Mouse (Mus musculus) ES-CJ7 (cell line): ENCODE measurements around the gene Rgs12.
A peak's percentile ranks its signal among the peaks of the same experiment; 100 is the strongest.

Experiments used
- DNase-seq: peaks from one replicate; pipeline ENCODE4 v3.0.0; 2011; ENCODE audit warnings: low read depth, low spot score

Rgs12 gene

DNA sequence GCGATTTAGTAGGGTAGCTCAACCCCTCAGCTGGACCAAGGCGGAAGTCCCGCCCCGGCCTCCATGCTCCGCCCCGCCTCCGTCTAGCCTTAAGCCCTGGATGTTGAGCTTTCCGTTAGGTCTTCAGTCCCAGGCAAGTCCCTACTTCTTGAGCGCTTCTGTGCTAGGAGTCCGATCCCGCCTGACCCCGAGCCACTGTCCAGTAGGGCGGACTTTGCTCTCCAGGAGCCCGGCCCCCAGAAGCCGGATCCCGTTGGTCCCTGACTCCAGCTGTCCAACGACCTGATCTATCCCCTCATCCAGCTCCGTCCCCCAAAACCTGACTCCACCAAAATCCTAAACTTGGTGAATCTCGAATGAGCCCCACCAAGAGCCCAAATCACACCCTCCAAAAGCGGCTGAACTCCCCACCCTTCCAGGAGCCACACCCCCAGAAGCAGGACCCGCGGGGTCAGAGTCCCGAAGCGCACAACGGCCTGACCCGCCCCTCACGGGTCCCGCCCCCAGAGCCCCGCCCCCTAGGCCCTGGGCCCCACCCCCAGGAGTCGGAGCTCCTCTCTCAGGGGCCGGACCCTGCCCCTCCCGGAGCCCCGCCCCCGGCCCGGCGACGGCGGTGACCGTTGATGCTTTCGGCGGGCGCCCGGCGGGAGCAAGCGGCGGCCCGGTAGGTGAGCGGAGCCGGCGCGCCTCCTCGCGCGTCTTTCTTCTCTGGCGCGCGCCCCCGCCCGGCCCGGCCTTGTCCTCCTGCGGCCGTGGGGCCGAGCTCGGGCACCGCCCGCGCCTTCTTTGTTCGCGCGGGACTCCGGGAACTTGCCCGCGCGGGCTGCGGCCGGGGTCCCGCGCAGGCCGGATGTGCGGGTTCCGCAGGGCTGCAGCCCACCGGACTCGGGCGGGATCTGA lies at the start of gene Rgs12:
TSS of gene Rgs12 (plus strand) at position 585 of the 900 bp plus-strand sequence.
- DNase-seq: peak; percentile 75

DNA sequence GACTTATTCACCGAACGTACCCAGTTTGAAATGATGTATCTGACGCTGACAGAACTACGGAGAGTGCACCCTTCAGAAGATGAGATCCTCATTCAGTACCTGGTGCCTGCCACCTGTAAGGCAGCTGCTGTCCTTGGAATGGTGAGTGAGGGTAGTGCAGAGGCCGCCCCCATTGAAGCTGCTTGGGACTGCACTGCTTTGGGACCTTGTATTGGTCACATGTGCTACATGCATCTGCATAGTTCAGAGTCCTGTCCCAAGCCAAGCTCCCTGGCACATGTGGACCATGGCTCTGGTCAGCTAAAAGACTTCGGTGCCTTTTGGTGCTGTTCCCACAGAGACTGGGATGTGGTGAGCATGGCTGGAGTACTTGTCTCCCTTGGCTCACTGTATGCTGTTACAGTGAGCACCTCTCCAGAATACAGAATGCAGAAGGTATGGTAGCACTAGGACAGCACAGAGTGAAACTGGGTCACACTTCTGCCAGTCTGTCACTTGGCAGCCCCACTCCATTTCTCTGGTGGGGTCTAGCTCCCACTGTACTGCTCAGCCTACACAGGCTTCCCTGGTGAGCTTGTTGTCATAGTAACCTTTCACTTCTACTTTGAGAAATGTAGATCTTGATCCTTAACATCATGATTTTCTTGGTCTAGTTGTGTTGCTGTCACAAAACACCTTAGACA lies 49.3 kb upstream of the Rgs12 start:
- no peak for DNase-seq

DNA sequence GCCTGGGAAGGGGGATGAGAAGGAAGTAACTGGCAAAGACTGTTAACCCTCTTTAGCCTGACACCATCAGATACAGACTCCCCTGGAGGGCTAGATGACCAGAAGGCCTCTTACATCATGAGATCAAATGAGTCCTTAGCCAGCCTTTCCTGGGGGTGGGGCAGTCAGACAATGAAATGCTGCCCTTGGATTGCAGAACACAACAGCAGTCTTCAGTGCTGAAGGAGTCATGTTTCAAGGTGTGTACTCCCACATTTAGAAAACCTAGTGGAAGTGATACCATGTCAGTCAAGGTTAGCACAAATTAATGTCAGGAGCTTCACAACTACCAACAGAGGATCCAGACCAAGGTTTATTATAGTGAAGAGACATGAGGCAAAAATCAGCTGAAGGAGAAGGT lies 46.9 kb upstream of the Rgs12 start:
- DNase-seq: no peak

DNA sequence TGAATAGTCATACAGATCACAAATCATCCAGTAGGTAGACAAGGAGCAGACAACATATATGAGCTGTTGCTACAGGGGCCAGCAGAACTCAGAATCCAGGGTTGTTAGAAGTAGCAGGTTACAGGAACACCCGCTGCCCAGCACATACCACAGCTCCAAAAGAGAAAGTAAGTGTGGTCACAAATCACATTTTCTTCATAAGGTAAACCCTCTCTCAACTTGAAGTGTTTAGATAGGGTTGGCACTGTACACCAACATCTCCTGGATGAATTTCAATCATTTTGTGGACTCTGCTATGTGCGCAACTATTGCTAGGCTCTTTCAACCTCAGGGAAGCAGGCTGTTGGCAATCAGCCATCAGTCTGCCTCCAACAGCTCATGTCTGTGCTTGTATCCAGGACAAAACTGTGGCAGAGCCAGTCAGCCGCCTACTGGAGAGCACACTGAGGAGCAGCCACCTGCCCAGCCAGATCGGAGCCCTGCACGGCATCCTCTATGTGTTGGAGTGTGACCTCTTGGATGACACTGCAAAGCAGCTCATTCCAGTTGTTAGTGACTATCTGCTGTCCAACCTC lies 46.3 kb upstream of the Rgs12 start:
- DNase-seq: no peak

DNA sequence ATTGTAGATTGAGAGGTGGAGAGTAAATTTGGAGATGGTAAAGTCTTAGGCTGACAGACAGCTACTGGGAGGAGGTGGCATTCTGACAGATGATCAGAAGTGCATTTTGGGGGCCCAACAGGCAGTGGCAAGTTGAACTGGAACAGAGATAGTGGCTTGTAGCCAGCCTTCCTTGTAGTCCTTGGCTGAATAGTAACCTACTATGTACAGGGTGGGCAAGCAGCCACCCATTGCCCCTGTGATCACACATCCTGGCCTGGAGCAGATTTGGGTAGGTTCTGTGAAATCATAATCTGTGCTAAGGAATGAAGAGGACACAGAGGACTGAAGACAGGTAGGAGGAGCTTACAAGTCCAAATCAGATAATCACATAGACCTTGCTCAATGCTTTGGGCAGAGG lies 44.8 kb upstream of the Rgs12 start:
- no peak for DNase-seq

DNA sequence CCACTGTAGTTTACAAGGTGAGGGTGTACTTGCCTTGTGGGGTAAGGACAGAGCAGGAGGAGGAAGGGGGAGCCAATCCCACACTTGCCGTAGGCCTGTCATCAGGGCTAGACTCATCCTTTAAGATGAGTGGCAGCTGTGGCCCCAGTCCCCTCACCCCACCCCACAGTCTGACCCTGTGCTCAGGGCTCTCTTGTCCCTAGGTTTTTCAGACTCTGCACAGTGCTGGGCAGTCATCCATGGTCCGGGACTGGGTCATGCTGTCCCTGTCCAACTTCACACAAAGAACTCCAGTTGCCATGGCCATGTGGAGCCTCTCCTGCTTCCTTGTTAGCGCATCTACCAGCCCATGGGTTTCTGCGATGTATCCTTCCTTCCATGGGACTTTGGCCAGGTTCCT lies 42.0 kb upstream of the Rgs12 start:
- no peak for DNase-seq

DNA sequence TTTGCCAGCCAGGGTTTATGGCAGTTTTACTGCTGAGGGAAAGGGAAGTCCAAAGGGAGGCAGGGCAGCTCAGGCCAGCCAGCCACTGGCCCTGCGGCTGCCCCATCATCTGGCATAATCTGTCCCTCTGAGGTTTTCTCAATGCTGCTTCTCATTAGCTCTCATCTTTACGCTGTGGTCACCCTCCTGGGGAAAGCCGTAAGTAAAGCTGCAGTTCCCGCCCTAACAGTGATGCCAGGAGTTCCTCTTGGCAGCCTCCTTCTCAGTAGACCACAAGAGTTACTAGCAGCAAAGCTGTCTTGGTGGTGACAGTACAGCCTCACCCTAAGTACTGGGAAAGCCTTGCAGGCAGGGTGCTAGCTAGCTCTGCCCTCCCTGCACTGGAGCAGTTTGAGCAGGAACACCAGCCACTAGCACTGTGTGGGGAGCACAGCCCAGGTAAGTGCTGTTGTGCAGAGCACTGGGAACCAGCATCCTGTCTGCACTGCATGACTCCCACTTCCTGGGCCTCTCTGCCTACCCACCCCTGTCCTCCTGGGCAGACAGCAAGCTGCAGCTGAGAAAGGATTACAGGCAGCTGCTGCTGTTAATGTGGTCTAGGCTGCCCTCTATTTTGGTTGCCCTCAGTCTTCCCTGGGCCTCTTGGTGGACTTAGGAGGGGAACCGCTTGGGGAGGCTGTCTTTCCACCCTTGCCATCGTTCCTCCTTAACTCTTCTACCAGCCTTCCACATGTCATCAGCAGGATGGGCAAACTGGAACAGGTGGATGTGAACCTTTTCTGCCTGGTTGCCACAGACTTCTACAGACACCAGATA lies 41.1 kb upstream of the Rgs12 start, which contains the start of gene Msantd1:
TSS of gene Msantd1 (plus strand) at position 103 of the 816 bp plus-strand sequence.
- DNase-seq: no peak

DNA sequence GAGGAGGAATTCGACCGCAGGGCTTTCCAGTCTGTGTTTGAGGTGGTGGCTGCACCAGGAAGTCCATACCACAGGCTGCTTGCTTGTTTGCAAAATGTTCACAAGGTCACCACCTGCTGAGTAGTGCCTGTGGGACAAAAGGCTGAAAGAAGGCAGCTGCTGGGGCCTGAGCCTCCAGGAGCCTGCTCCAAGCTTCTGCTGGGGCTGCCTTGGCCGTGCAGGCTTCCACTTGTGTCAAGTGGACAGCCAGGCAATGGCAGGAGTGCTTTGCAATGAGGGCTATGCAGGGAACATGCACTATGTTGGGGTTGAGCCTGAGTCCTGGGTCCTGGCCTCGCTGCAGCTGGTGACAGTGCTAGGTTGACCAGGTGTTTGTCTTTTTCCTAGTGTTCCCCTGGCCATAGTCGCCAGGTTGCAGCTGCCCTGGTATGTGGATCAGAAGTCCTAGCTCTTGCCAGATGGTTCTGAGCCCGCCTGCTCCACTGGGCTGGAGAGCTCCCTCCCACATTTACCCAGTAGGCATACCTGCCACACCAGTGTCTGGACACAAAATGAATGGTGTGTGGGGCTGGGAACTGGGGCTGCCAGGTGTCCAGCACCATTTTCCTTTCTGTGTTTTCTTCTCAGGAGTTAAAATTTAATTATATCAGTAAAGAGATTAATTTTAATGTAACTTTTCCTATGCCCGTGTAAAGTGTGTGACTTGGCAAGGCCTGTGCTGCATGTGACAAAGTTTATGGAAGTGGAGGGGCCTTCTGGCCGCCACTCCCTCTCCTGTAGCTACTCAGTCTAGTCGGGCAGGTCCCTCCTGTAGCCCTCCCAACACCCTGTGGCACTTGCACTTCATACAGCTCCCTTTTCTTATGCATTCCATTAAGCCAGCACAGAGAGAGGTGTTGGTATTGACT lies 40.3 kb upstream of the Rgs12 start:
- DNase-seq: peak; percentile 25

DNA sequence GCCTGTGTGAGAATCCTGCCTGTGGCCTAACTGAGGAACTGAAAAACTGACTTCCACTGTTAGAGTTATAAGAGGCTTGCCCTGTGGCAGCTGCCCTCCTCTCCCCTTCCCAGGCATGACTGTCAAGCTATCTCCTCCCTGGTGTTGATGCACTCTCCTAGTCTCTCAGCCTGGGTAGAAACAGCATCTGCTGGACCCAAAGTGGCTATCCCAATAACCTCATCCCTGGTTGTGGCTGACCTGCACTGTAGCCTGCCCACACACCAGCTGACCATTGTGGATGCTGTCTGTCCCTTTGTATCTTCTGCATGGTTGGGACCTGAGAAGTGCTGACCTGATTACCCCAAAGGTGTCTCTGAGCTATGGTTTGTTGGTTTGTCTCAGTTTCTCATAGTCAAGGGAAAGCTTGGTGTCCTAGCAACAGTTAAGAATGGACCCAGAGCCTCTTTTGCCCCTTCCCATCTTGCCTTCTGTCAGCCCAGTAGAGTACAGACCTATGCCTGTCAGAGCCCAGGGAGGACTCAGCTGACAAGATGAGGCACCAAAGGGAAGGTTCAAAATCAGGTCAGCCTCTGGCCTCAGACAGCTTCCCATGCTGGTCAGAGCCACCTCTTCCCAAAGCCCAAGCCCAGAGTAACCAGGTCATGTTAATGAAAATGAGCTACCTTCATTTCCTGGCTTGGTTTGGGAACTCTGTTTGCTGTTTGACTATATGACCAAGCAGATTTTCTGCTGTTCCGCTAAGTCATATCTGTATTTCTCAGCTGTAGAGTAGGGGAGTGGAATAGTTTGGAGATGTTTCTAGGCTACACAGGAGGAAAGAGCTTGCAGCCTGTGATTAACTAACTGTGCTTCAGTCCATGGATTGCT lies 39.4 kb upstream of the Rgs12 start:
- DNase-seq: no peak

DNA sequence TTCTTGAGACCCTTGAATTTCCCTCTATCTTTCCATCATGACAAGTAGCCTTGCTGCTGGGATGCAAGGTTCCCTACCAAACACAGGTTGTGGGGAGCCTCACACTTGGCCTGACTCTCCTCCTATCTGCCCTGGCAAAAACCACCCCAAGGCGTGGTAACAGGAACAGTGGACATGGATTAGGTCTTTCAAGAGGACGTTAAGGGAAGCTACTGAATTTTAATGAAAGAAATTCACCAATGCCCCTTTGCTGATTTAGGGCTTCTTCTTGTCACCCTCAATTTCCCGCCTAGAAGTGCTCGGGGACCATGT lies 38.8 kb upstream of the Rgs12 start:
- DNase-seq: no peak

DNA sequence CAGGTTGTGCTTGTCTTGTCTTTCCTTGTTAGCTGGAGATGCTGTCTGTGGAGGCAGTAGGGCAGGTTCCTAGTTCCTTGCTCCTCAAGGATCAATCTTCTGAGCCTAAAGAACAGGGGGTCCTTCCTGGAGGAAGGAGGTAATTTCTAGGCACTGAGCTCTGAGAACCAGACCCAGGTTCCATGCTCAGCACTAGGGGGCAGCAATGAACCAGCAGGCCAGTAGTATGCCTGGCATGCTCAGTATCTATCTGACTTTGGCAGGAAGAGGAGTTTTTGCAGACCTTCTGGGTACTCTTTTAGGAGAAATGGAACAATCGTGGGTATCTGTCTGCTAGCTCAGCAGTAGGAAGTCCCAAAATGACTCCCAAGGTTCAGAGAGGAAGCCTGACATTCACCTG lies 33.4 kb upstream of the Rgs12 start:
- peak; percentile 39 for DNase-seq

DNA sequence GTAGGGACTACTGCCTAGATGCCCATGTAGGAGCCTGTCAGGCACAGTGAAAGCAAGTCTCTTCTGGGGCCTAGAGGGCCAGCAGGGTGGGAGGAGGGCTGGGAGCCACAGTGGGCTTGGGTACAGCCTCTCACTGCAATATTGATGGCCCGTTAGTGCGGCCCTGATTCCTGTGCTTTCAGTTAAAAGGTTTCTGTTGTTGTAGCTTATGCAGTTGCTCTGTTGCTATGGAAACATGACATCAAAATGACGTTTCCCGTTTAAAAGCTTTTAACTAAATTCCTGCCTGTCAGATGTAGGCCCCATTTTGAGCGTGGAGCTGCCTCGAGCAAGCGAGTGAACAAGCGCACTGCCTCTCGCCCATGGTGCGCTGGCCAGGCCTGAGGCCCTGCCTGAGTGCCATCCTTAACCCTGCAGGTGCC lies 32.0 kb upstream of the Rgs12 start:
- DNase-seq: no peak

DNA sequence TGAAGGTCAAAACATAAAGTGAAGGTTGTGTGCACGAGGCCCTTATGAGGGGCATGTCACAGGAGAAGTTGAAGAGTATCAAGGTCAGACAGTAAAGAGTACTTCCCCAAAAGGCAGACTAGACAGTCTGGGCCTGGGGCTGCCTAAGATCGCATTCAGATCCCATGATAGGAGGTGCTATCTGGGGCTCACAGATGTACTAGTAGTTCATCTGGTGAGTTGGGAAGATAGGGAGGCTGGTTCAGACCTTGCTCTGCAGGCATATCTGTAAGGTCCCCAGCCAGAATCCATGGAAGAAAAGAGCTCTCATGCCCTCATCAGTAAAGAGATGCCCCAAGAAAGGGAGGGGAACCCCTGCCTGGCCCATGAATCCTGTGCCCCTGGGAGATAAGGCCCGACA lies 30.5 kb upstream of the Rgs12 start:
- DNase-seq: no peak

DNA sequence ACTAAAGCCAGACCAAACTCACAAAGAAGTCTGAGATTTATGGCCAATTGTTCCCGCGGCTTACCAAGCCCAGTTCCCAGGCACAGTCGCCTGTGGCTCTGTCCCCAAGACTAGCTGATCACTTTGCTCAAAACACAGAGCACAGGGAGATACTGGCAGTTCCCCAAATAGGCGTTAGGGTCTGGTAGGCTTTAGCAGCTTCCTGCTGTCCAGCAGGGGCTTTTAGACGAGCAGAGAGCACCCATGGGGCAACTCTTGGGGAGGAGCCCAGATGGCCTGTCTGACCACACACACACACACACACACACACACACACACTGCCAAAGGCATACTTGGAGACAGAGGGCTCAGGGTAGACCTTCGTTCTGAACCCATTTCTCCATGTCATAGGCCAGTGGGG lies 26.7 kb upstream of the Rgs12 start:
- DNase-seq: no peak

DNA sequence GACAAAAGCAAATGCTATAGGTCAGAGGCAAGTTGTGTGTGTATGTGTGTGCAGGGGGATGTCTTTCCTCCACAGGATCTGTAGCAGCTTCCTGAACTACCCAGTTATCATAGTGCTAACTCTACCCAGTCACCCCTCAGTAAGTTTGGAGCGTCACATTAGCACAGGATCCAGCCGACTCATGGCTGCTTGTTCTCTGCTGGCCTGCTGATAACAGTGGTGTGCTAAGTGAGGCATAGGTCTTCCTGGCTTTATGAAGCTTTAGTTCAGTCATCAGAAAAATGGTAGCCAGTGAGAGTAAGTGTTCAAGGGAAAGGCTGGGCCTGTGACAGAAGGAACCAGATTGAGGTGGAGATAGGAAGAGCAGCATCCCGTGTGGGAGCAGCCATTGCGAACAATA lies 25.3 kb upstream of the Rgs12 start:
- DNase-seq: no peak

DNA sequence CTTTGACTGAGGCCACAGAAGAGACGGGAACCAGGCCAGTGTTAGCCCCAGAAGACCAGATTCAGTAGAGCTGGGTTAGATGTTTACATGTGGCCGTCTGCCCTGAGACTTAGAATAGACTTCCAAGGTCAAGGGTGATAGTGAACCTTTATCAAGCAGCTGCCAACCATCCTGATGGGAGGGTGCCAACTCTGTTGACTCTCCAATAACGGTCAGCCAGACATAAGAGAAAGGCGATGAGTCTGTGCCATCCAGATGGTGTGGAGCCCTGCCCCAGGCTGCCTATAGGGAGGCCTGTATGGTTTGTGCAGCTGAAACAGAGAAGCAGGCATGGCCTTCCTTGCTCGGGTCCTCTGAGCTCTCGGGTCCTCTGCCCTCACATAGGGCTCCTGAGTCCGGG lies 24.7 kb upstream of the Rgs12 start:
- no peak for DNase-seq

DNA sequence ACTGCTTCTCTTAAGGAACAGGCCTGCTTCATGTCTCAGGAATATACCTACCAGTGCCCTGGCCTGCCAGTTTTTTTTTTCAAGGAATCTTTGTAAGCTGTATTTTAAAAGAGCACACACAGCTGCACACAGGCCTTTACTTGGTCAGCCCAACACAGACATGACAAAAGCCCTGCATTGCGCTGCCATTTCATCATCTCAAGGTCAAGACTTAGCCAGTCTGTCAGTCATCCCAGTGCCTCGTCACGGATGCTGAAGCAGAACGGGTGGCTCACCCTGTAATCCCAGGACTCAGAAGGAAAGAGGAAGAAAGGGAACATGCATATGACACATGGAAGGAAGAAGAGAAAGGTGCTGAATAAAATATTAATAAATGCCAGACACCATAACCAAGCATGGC lies 21.6 kb upstream of the Rgs12 start:
- no peak for DNase-seq

DNA sequence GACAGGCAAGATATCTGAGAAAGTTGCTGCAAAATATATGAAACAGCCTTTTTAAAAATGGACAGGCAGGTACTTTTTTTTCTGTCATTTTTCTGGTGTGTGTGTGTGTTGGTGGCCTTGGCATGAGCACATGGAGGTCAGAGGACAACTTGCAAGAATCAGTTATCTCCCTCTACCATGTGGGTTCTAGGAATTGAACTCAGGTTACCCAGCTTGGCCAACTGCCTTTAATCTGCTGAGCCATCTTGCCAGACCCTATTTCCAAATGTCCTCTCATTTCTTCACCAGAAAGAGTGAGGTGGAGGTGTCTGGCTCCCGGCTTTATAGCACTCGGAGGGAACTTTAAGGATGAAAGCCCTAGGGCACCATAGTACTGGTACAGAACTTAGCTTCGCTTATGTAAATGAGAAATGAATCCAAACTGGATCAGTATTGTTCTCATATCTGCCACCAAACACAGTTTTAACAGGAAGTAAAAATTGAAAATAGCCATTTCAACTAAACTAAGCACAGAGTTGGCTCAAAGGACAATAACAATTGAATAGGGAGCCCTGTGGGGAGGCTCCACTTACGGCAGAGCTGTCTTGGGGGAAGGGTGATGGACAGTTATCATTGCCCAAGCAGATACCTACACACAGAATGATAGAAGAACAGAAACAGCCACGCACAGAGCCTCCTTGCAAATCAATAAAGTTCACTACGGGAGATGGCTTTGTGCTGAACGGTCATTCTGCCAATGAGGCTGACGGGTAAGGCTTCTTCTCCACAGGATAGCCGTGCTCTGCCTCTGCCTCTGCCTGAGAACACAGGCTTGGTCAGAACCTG lies 18.9 kb upstream of the Rgs12 start:
- DNase-seq: no peak

DNA sequence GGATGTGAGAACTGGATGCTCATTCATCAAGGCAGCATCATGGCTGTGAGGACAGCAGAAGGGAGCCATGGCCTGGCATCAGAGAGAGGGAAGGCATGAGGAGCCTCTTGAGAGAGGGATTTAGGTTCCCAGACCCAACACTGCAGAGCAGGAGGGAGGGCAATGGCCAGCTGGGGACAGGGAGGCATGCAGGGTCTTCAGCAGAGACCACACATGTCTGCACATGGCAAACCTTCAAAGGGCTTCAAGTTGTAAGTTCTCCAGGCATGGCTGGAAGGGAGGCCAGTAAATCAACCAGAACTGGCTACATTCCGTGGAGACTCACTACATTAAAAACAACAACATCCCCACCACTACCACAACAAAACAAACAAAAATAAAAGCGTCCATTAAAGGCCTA lies 18.2 kb upstream of the Rgs12 start:
- no peak for DNase-seq
